Mouse (Mus musculus) c-Kit-positive CD71-negative TER-119-negative erythroid progenitor cells, embryonic 14.5 days (primary cell): Measurements from ENCODE around the gene Gm47969.
"Not testable (repeated sequence)": the region's sequence is repeated elsewhere in the genome, so short reads cannot be mapped to it uniquely, and the experiment has no call there.

Experiments
- DNase-seq: peaks from one replicate; pipeline ENCODE4 v3.0.0-alpha.2; 2013; ENCODE audit warnings: low read depth

The Gm47969 gene

DNA sequence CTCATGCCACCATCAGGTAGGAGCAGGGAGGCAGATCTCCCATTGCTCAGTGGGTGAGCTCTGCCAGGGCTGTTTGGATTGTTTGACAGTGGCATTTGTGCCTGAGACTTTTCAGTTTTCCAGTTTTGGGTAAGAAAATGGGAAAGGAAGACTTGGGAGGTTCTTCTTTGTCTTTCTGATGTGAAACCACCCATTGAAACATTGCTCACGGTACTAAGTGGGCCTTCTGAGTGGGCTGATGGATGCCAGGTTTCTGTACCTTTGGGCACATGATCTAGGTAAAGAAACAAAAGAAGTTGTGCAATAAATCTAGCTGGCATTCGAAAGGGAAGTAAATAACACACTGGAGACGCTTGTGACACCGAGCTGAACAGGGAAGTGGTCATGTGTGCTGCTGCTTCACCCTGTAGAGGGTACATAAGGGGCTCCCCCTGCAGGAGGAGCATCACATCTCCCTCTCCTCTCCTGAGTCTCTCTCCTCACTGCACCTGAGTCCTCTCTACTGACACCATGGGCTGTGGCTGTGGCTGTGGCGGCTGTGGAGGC is at the start of gene Gm47969:
Gm47969 (plus strand) TSS at position 51 of the 546 bp plus-strand sequence.
- peak; percentile 4 for DNase-seq

DNA sequence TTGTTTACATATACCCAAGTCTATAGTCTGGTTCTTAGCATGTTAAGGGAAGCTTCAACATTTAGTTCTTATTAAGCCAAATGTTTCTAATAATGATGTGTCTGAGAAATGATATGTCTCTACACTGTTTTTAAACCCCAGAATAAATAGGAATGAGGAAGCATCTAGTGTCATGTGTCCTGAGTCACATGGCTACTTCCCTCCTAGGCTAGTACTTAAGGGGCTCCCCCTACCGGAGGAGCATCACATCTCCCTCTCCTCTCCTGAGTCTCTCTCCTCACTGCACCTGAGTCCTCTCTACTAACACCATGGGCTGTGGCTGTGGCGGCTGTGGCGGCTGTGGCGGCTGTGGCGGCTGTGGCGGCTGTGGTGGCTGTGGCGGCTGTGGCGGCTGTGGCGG is 44.4 kb upstream of the Gm47969 start, which contains the start of gene Gm47959:
Gm47959 (plus strand) TSS at position 243 of the 400 bp plus-strand sequence.
- DNase-seq = not testable (repeated sequence)

DNA sequence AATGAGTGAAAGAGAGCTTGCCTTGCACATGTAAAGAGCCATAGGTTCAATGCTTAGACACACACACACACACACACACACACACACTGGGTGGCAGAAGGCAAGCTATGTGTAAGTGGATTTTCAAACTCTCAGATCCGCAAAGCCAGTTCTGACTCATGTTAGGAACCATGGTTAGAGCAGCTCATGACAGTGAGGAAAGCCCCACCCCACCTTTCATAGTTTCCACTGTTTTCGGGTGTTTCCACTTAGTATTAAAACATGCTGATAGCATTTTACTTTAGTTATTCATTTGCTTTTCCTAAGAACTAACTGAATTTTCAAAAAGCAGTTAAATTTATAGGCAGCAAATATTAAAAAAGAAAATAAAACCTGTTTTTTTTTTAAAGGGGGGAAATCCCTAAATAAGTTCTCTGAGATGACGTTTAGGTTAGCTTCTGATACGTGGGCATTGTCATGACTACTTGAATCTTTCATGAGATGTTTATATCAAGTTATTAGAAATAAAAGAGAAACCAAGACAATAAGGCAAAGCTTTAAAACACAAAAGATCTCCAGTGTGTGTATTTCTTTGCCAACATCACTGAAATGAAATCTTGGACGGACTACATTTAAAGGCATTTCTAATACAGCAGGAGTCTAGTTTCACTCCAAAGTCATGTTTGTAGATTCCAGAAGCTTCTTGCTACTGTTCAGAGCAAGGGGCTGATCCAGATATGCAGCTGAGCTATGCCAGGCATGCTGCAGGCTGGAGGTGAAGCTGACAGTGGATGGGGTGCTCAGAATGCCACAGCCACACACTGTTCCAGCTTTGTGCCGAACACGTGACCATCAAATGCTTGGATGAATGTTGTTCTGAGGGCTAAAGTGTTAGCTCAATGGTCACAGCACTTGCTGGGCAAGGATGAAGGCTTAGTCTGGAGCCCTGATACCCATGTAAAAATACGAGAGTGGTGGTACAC is 38.2 kb upstream of the Gm47969 start:
- no peak for DNase-seq

DNA sequence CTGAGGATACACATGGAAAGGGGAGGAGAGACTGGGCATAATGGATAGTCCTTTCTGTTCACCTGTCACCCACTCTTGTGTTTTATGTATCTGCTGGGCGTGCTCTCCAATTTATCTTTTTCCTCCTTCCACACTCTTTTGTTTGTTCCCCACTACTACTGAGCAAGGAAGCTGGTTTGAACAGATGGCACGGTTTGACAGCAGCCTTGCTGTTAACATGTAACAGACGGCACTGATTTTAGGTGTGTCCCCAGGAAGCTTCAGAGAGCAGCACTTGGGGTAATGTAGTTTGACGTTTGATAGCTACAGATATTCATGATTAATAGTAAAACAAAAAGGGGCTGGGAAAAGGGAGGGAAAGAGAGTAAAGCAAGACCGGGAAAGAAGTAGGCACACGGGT is 37.3 kb upstream of the Gm47969 start:
- DNase-seq = no peak

DNA sequence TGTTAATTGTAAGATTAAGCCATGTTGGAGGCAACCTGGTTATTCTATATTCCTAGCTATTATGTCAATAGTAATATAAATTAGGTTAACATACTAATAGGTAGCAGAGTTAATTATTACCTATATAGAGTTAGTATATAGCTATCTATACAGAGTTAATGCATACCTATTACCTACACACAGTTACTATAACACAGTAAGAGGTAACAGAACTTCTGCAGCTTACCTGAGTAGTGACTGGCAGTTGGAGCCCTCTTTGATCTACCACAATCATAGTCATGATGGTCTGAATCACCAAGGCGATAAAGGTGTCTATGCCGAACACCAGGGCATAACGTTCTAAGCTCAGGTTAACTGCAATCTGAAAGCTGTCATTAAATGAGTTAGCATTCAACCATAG is 30.3 kb upstream of the Gm47969 start:
- DNase-seq = no peak

DNA sequence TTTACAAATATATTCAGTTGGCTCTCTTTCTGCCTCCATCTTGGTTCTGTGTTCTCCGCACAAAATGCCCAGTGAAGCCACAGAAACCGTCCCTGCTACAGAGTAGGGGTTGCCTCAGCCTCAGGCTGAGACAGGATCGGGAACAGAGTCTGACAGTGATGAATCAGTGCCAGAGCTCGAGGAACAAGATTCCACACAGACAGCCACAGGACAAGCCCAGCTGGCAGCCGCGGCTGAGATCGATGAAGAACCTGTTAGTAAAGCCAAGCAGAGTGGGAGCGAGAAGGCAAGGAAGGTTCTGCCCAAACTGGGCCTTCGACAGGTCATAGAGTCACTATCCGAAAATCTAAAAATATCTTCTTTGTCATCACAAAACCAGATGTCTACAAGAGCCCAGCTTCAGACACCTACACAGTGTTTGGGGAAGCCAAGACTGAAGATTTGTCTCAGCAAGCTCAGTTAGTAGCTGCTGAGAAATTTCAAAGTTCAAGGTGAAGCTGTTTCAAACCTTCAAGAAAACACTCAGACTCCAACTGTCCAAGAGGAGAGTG is 29.3 kb upstream of the Gm47969 start:
- DNase-seq = no peak

DNA sequence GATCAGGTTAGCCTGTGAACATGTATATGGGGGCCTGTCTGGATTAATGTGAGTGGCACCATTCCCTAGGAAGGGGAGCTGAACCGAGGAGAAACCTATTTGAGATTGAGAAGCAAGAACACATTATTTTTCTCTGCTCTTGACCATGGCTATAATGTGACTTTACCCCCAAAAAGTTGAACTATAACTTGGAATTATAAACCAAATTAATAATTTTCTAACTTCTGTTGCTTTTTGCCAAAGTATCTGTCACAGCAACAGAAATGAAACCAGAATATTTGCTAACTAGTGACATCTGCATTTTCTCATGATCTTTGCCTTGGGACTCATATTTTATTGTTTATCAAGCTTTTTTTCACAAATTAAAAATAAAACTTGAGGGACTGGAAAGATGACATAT is 28.2 kb upstream of the Gm47969 start:
- no peak for DNase-seq

DNA sequence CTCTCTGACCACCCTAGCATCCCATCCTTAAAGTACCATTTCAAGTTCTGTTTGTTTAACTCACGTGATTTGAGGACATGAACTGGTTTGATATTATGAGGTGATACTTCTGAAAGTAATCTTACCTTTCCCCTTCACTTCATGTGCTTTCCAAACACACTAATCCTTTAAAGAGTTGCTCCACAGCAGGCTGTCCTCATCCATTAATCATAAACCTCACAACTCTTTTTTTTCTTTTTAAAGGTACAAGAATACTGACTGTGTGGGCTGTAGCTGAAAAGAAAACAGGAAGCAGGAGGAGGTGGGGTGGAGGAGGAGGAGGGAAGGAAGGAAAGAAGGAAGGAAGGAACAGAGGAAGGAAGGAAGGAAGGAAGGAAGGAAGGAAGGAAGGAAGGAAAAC is 12.8 kb upstream of the Gm47969 start:
- no peak for DNase-seq

DNA sequence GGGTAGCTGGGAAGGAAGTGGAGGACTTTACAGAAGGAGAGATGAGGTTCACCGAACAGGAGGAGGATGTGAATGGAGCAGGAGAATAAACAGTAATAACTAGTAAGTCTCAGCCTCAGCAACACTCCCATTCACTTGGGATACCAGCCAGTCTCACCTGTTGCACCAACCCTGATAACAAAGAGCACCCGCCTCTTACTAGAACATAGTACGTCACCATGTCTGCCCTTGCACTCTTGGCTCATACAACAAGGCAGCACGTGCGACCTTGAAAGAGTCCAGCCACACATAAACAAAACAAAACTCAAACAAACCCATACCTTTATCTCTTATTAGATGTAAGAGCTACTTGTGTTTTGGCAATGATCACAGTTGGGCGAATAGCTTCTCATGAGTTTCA is 12.2 kb upstream of the Gm47969 start:
- no peak for DNase-seq

DNA sequence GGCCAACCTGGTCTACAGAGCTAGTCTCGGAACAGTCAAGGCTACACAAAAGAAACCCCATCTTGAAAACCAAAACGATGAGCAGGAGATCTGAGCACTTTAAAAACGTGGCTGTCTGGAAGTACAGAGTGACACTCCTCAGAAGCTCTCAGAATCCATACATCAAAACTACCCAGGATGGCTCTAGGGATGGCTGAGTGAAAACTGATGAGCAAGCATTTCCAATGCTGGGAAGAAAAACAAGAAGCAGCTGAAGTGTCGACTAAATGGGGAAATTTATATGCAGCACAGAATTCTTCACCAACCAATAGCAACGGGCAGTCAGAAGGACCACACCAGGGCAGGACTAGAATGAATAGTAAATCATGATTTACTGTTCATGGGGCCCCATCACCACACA is 10.2 kb upstream of the Gm47969 start:
- DNase-seq = no peak

DNA sequence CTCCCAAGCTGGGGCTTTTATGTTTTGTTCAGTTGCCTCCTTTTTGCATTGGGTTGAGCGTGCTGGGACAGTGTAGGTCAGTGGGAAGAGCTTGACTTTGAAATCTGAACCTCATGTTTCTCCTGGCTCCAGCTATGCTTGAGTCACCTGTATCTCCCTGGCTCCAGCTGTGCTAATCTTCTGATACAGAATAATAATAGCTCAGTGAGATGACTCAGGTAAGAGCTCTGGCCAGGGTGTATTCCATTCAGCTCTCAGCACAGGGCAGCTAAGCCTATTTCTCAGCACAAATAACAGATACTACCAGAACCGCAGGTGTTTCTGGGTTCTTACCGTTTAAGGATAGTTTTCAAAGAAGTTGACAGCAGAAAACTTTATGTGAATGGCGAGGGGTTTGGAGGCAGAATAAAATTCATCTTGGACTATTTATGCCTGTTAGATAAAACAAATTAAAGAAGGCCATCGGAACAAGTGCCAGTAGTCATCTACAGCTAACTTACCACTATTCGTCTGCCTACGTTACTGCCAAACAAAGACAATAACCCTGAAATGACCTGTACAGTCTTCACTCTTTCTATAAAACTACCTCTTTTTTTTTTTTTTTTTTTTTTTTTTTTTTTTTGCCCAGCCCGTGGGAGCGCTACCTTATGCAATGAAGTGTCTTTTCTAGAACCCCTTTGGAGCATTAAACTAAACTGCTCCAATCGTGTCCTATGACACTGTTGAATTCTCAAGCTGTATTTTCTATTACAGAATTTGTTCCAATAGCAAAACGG is 7.7 kb upstream of the Gm47969 start:
- DNase-seq = no peak

DNA sequence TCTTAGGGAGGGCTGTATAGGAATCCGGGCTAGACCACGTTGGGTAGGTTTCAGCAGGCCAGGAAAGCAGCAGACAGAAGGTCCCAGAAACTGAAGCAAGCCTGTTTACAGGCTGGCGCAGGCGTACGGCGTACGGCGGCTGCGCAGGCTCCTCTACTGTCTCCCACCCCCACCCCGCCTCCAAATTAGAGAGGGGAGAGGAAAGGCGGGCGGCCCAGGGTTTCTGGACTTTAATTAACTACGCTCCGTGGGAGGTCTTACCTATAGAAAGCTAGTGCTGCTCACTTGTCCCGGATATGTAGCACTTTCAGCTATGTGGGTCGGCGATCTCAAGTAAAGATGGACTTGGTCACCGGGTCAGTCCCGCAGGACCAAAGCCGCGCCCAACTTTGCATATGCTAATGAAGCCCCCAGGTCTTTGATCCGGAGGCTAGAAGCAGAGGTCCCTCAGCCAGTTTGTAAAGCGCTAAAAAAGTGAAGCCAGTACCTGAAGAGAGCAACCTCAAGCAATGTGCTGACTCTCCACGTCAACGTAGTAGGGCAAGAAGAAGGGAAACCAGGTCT is 6.5 kb upstream of the Gm47969 start, which contains the start of gene Slc19a3:
Slc19a3 (minus strand) TSS at position 340 of the 564 bp plus-strand sequence.
- peak; percentile 3 for DNase-seq

DNA sequence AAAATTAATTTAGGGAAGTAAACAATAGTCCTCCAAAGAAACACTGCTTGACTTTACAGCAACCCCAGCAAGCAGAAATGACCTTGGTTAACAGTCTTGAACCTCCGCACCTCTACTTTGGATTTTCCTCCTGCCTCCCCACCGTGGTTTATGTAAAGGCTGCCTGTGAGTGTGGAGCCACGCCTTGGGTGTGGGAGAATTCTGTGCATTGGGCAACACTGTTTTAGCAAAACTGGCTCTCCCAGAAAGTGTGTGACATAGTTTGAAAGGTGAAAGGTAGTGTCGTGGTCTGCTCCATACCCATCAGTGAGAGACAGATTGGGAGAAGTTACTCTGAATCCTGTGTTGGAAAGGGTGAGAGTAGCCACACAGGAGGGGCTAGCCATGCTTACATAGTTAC is 5.7 kb upstream of the Gm47969 start:
- DNase-seq = no peak

DNA sequence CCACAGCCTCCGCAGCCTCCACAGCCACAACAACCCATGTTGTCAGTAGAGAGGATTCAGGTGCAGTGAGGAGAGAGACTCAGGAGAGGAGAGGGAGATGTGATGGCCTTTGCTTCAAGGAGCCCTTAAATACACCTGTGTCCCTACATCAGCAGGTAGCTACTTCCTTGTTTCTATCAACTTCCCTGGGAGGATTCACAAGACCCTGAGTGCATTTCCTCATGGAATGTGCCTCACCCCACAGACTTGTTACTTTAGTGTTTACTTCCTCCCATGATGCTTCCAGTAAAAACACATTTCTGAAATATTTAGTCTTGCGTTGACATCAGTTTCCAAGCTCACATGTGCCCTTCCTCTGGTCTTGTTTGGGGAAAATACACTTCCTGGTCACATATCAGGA is 2.4 kb upstream of the Gm47969 start, which contains the start of gene Krtap28-10:
Krtap28-10 (minus strand) TSS at position 101 of the 400 bp plus-strand sequence.
- no peak for DNase-seq

DNA sequence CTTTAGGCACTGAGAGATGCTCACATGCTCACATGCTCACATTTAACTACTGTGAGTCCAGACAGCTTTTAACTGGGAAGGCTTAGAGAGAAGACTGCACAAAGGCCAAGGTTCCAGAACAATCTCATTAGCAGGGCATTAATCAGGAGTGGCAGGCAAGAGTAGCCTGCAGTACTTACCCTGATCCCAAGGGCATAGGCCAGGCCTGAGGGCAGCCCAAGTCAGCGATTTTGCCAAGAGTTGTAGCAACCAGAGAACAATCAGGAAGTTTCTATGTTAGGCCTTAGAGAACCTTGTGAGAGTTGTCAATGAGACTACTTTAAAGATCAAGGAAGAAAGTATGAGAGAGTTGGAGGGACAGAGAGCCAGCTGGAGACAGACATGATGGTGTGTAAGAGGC is 13.7 kb downstream of the Gm47969 start:
- no peak for DNase-seq

DNA sequence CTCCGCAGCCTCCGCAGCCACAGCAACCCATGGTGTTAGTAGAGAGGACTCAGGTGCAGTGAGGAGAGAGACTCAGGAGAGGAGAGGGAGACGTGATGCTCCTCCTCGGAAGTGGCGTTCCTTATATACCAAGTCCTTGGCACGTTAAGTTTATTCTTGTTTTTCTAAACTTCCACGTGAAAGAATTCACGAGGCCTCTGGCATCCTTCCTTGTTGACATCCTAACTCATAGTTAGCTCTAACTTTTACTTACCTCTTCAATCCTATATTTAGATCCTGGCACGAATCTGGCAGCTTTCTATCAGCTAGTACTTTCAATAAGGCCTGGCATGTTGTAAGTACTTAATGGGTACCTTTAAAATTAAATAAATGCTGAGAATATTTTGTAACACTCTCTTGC is 14.5 kb downstream of the Gm47969 start, which contains the start of gene A030005K14Rik:
A030005K14Rik (minus strand) TSS at position 101 of the 400 bp plus-strand sequence.
- DNase-seq = no peak

DNA sequence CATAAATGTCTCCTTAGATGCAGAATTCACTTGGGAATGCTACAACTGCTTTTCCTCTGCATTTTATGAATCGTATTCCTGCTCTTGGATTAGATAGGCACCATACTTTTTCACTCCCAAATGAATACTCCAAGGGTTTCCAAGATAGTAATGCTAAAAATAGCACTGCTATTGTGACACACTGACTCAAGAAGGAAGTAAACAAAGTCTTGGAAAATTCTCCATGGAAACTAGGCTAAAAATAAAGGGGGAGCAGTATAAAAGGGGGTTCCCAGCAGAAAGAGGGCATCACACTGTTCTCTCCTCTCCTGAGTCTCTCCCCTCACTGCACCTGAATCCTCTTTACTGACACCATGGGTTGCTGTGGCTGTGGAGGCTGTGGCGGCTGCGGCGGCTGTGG is 15.9 kb downstream of the Gm47969 start, which contains the start of gene Krtap28-13:
Krtap28-13 (plus strand) TSS at position 288 of the 400 bp plus-strand sequence.
- DNase-seq = no peak

DNA sequence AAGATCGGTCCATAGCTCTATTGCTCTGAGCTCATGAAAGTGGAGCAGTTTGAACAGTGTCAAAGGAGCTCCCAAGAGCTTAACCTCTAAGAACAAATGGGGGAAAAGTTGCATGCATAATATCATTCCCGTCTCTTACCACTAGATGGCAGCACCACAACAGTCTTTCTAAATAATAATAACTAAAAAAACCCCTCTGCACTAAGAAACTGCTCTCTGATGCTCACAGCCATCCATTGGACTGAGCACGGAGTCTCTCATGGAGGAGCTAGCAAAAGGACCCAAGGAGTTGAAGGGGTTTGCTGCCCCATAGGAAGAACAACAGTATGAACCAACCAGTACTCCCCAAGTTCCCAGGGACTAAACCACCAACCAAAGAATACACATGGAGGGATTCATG is 20.1 kb downstream of the Gm47969 start:
- DNase-seq = peak; percentile 26

DNA sequence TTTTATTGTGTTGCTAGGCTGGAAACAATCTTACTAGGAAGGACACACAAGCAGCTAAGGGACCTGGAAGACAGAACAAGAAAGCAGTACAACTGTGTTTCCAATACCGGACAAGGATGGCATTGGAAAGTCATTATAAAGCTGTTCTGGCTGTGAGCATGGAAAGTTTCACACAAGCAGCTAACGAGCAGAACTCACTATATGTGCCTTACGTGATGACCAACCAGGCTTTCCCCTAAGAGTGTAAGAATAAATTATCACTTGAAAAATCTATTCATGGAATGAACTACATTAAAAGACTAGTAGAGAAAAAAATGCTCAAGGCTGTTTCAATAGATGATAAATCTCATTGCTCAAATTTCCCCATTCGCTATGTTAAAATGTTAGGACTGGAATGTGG is 21.8 kb downstream of the Gm47969 start:
- DNase-seq = no peak

DNA sequence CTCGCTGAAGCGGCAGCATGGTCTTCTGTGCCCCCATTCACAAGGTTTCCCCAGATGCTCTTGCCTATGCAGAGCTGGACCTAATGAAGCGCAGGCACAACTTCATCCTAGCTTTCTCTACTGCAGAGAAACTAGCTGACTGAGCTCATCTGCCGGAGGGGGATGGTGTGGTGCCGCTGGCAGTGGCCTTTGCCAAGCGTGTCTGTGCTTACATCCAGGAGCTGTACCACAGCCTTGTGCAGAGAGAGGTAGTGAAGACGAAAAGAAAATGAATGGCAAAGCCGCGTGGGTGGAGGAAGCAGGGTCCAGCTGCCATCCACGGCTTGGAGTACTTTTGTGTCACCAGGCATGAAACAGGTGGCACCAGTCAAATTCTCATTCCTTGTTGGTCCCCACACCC is 22.5 kb downstream of the Gm47969 start:
- DNase-seq = no peak

DNA sequence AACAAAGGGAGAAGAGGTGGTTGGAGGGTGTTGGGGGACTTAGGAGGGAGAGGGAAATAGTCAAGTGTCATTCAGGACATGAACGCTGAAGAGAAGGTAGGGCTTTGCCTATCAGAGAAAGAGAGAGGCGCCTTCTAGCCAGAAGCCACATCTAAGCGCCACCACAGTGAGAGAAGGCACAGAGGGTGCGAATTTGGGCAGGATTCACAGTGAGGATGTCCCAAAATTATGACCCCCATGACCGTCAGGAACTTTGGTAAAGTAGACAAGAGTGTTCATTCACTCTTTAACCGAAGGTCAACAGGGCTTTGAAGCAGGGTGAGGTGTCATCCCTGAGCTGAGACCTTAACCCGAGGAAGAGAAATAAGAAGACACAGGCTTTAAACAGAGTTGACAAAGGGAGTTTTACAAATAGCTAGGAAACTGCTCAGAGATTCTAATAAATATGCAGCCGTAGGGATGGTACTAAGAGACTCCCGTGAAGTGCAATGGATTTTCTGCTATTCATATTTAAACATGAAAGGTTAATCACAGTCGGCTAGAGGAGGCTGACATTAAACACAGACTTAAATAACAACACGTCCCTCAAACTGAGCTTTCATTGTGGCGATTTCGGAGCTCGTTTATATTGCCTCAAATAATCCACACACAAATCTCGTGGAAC is 30.9 kb downstream of the Gm47969 start:
- DNase-seq = no peak
